1 mouse cellular context compared by ENCODE assay signal in the genomic region with DNA sequence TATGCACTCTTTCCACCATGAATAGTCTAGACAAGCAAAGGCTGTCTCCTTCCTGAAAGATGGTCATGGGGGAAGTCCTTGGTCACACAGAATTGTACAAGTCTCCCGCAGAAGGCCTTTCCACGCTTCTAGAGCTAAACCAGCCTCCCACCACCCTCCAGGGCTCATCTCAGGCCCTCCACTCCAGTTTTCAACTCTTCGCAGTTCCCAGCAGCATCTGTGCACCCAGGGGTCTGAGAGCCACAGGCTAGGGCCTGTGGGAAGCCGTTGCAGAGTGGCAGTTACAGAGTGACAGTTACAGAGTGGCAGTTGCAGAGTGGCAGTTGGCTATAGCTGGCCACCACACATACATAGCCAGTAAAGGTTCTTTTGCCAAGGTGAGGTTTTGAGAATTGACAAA.
A peak's percentile ranks its signal among the peaks of the same experiment; 100 is the strongest.
TF ChIP-seq lines count a peak whose summit lies in the region.

No protein-coding gene starts in this region.

TF ChIP-seq in MEL, 35 proteins besides CTCF, POLR2A, EP300 and RAD21:
- 0 out of 2 replicates have a peak, but pooled peaks have one; percentile 12 for TF ChIP-seq KAT2A (conservative IDR thresholded peaks at IDR 0.05; ENCODE audit: low read depth, low read length)
- 0 out of 2 replicates have a peak, but pooled peaks have one; percentile 66 for TF ChIP-seq CHD1 (IDR thresholded peaks at IDR 0.05; ENCODE audit: low read depth, low read length)
- TF ChIP-seq NELFE (IDR thresholded peaks at IDR 0.05; ENCODE audit: low read depth, low read length) = peak; percentile 47
- peak; percentile 84; the same call in 1 of the 2 replicates for TF ChIP-seq MYB (IDR thresholded peaks at IDR 0.05; ENCODE audit: low read depth, low read length)
- 0 out of 2 replicates have a peak, but pooled peaks have one; percentile 34 for TF ChIP-seq MXI1 (IDR thresholded peaks at IDR 0.05; ENCODE audit: low read depth, low read length)
- TF ChIP-seq ETS1 (IDR thresholded peaks at IDR 0.05; ENCODE audit: low read depth, low read length) = 0 out of 2 replicates have a peak, but pooled peaks have one; percentile 11
TF ChIP-seq in MEL: peak in this region for 6; not testable (repeated sequence) for 29.
